Mouse (Mus musculus) erythroid progenitor cell, adult 5-6 weeks (primary cell): ENCODE data around the gene Sgf29. TPM values are rescaled to one million over a fixed set of nuclear protein-coding genes. Genes with fewer than 3 reads are reported as not detected.

Source experiments
- ATAC-seq: replicated peaks from 2 replicates; pipeline ENCODE4 v1.8.0; 2016; ENCODE audit warnings: moderate number of reproducible peaks, mild to moderate bottlenecking, moderate TSS enrichment, inconsistent platforms; ENCODE audit not compliant: poor library complexity, low FRiP score, severe bottlenecking
- total RNA-seq, 2 experiments: library from RNA; stranded (forward) in 1 of 2; stranded (reverse) in 1 of 2; fragments of 150-400 nt in 1 of 2; fragments of 186-747, 209-891 nt in 1 of 2; gene quantifications; 2 replicates each; pipeline versions ENCODE4 v1.2.3 to v1.2.4; 2015 to 2017; ENCODE audit warnings: low replicate concordance in 2 of 2

The Sgf29 gene
- total RNA-seq, 2 experiments from 2014 or later, result 0.83 to 54.1 TPM

DNA sequence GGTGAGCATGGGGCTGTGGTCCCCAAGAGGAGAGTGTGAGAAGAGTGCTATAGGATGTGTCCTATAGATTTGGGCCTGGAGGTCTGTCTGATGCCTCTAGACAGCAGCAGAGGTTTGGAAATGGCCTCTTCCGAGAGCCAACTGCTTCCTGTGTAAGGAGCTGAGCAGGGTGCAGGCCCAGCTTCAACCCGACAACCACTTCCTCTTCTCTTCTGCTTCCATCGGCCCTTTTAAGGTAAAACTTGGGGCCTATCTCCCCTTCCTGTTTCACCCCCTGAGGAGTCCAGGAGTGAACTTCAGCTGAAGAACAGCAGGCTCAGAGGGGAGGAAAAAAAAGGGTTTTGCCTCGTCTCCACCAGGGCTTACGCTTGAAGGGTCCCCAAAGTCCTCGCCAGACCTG, 53.2 kb downstream of the Sgf29 start:
- no peak for ATAC-seq

DNA sequence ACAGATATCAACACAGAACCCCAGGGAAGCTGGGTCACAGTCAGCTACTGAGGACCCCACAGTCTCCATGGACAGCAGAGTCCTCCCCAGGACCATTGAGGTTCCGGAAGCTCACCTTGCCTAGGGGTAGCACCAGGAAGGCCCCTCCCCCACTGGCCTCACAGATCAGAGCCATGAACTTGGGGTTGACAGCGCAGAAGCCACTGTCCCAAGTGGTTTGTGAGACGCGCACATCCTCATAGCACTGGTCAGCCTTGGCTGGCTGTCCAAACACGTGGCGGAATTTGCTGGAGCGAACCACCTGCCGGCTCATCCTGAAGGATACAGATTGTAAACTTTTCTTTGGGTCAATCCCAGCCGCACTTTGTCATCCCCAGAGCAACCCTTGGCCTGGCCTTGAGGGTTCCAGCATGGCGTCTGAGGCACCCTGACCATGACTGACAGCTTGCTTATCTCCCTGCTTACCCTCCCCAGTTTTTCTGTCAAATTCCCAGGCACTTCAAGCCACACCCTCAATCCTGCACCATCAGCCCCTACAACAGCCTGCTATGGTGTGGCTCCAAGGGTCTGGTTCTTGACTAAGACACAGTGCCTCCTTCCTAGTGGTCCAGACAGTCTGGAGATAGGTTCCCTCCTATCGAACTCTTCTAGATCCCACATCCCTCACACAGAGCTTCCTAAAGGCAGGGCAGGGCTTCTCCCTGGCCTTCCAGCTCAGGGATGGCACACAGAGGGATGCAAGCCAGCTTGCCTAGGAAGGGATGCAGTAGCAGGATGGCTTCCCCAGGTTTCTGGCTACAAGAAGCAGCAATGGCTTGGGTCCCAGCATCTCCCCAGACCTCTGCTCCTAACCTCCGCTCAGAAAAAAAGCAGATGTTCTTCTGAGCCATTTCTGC, 54.0 kb downstream of the Sgf29 start:
- ATAC-seq, result no peak

- ATAC-seq, result no peak
These were observed 54.6 kb downstream of the Sgf29 start for GRCm38 (mm10) chr7:126703757-126704077.

GRCm38 (mm10) chr7:126704121-126704980, 55.2 kb downstream of the Sgf29 start:
- ATAC-seq, result no peak

DNA sequence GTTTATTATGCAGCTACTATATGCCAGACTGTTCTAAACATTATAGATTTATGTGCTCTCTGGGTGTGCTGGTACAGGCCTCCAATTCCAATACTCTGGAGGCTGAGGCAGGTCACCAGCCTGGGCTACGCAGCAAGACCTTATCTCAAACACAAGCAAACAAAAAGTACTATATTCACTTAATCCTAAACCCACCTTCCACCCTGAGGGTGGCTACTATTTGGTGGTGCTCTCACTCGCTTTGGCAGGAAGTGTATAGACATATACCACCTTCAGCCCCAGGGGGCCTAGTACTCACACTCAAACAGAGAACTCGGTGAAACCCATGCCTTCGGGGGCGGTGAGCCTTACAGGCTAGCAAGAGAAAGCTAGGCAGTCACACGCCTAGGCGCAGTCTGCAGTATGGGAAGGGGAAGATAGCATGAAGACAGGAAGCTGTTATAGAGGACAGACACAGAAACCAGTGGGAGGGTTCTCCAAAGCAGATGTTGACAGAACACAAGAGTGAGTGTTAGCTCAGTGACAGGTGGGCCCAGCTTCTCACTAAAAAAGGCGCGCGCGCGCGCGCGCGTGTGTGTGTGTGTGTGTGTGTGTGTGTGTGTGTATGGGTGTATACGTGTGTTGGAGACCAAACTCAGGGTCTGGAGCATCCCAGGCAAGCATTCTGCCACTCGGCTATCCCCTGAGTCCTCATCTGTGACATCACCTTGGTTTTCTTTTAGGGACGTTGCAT, 58.5 kb downstream of the Sgf29 start, which contains the start of gene Coro1a:
Gene Coro1a, minus strand, starts transcription at position 346 of the 733 bp plus-strand sequence.
- no peak for ATAC-seq

GRCm38 (mm10) chr7:126708175-126708952, 59.3 kb downstream of the Sgf29 start:
- no peak for ATAC-seq

GRCm38 (mm10) chr7:126710266-126710665, 61.2 kb downstream of the Sgf29 start:
- no peak for ATAC-seq

DNA sequence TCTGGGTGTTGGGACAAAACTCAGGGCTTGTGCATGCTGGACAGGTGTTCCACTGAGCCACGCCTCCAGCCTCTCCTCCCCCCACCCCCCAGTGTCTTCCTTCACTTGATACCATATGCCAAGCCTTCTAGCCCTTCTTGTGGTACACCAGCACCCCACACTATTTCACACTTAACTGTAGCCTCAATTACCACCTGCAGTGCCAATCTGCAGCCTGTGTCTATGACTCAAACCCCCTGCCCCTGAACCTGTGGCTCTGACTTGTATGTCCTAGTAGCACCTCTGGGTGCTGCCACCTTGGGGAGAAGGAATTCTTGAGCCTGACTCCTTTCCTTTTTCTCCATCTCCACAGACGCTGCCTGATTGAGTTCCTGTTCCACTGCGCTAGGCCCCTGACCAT, 62.8 kb downstream of the Sgf29 start:
- no peak for ATAC-seq

- no peak for ATAC-seq
These were observed 66.6 kb downstream of the Sgf29 start for GRCm38 (mm10) chr7:126715679-126716078.

DNA sequence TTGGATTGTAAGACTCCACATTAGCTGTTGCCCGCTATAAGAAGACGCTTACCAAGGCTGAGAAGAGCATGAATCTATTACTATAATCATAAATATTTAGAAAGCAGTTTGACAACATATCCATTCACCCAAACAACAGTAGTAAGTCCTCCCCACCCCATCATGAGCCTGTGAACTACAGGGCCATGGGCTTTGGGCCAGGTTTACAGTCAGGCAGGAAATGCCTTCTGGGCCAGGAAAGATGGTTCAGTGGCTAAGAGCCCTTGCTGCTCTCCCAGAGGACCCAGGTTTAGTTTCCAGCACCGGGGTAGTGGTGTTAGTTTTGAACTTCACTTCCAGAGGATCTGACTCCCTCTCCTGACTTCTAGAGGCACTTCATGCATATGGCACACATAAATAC, 68.5 kb downstream of the Sgf29 start:
- no peak for ATAC-seq

DNA sequence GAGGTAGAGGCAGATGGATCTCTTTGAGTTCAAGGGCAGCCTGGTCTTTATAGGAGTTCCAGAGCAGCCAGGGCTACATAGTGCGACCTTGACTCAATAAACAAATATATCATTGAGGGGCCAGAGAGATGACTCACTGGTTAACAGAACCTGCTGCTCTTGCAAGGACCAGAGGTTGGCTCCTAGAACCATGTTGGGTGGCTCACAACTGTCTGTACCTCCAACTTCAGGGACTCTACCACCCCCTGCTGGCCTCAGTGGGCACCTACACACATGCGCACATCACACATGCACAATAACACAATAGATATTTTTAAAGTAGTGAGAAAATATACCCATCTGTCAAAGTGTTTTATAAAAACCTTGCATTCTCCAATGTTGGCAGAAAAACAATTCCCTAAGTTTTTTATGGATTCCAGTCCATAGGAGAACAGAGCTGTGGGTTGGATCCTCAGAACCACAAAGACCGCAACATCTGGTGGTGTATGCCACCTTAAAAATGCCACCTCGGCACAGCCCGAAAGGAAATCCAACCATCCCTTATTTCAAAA, 69.8 kb downstream of the Sgf29 start:
- ATAC-seq, result 0 out of 2 replicates have a peak, but pooled peaks have one; percentile 48

GRCm38 (mm10) chr7:126721635-126722034, 72.5 kb downstream of the Sgf29 start:
- ATAC-seq, result no peak

Other genes starting within 250 kb of the Sgf29 start
- 18.4 and 35.2 TPM in 2 replicates for gene Cd19, start 234.4 kb upstream of the Sgf29 start, total RNA-seq (2015; ENCODE audit: low replicate concordance)
- 11.2 and 18.8 TPM in 2 replicates for gene Cd19, start 234.4 kb upstream of the Sgf29 start, total RNA-seq (2017; ENCODE audit: low replicate concordance)
- gene Rabep2, start 220.6 kb upstream of the Sgf29 start, total RNA-seq (2015; ENCODE audit: low replicate concordance), result 4.3 and 8.0 TPM in 2 replicates
- gene Rabep2, start 220.6 kb upstream of the Sgf29 start, total RNA-seq (2017; ENCODE audit: low replicate concordance), result 1.4 and 7.2 TPM in 2 replicates
- gene Atp2a1, start 186.2 kb upstream of the Sgf29 start, total RNA-seq (2015; ENCODE audit: low replicate concordance), result 2.2 TPM in 1 of 2 replicates, not detected in the other
- not detected in 2 replicates for gene Atp2a1, start 186.2 kb upstream of the Sgf29 start, total RNA-seq (2017; ENCODE audit: low replicate concordance)
- 4.7 and 12.6 TPM in 2 replicates for gene Sh2b1, start 173.9 kb upstream of the Sgf29 start, total RNA-seq (2015; ENCODE audit: low replicate concordance)
- 4.1 and 4.6 TPM in 2 replicates for gene Sh2b1, start 173.9 kb upstream of the Sgf29 start, total RNA-seq (2017; ENCODE audit: low replicate concordance)
- gene Tufm, start 161.9 kb upstream of the Sgf29 start, total RNA-seq (2015; ENCODE audit: low replicate concordance), result 23.8 and 28.1 TPM in 2 replicates
- gene Tufm, start 161.9 kb upstream of the Sgf29 start, total RNA-seq (2017; ENCODE audit: low replicate concordance), result 10.7 and 11.6 TPM in 2 replicates
- gene Atxn2l, start 145.9 kb upstream of the Sgf29 start, total RNA-seq (2015; ENCODE audit: low replicate concordance), result 94.7 and 95.1 TPM in 2 replicates
- 71.8 and 75.6 TPM in 2 replicates for gene Atxn2l, start 145.9 kb upstream of the Sgf29 start, total RNA-seq (2017; ENCODE audit: low replicate concordance)
- gene Eif3c, start 82.9 kb upstream of the Sgf29 start, total RNA-seq (2015; ENCODE audit: low replicate concordance), result 42.3 and 63.8 TPM in 2 replicates
- gene Eif3c, start 82.9 kb upstream of the Sgf29 start, total RNA-seq (2017; ENCODE audit: low replicate concordance), result 77.8 and 113 TPM in 2 replicates
- gene Apobr, start 64.4 kb upstream of the Sgf29 start, total RNA-seq (2015; ENCODE audit: low replicate concordance), result 5.9 and 12.3 TPM in 2 replicates
- gene Apobr, start 64.4 kb upstream of the Sgf29 start, total RNA-seq (2017; ENCODE audit: low replicate concordance), result 3.2 and 6.1 TPM in 2 replicates
- gene Cln3, start 63.5 kb upstream of the Sgf29 start, total RNA-seq (2015; ENCODE audit: low replicate concordance), result 2.9 and 17.2 TPM in 2 replicates
- gene Cln3, start 63.5 kb upstream of the Sgf29 start, total RNA-seq (2017; ENCODE audit: low replicate concordance), result 1.9 and 3.9 TPM in 2 replicates
- 1.3 TPM in 1 of 2 replicates, not detected in the other for gene Il27, start 54.4 kb upstream of the Sgf29 start, total RNA-seq (2015; ENCODE audit: low replicate concordance)
- gene Il27, start 54.4 kb upstream of the Sgf29 start, total RNA-seq (2017; ENCODE audit: low replicate concordance), result not detected in 2 replicates
- 2.5 TPM in 1 of 2 replicates, not detected in the other for gene Nupr1, start 18.4 kb upstream of the Sgf29 start, total RNA-seq (2015; ENCODE audit: low replicate concordance)
- gene Nupr1, start 18.4 kb upstream of the Sgf29 start, total RNA-seq (2017; ENCODE audit: low replicate concordance), result 1.2 and 15.8 TPM in 2 replicates
- 4.0 TPM in 1 of 2 replicates, not detected in the other for gene Sult1a1, start 27.1 kb downstream of the Sgf29 start, total RNA-seq (2015; ENCODE audit: low replicate concordance)
- 6.4 TPM in 1 of 2 replicates, not detected in the other for gene Sult1a1, start 27.1 kb downstream of the Sgf29 start, total RNA-seq (2017; ENCODE audit: low replicate concordance)
- gene Bola2, start 46.1 kb downstream of the Sgf29 start, total RNA-seq (2015; ENCODE audit: low replicate concordance), result 9.2 and 21.3 TPM in 2 replicates
- 5.1 and 46.8 TPM in 2 replicates for gene Bola2, start 46.1 kb downstream of the Sgf29 start, total RNA-seq (2017; ENCODE audit: low replicate concordance)
- 0.84 and 1.4 TPM in 2 replicates for gene Slx1b, start 46.5 kb downstream of the Sgf29 start, total RNA-seq (2015; ENCODE audit: low replicate concordance)
- gene Slx1b, start 46.5 kb downstream of the Sgf29 start, total RNA-seq (2017; ENCODE audit: low replicate concordance), result 1.9 and 3.2 TPM in 2 replicates
- gene Coro1a, start 58.5 kb downstream of the Sgf29 start, total RNA-seq (2015; ENCODE audit: low replicate concordance), result 103 and 171 TPM in 2 replicates
- 101 and 106 TPM in 2 replicates for gene Coro1a, start 58.5 kb downstream of the Sgf29 start, total RNA-seq (2017; ENCODE audit: low replicate concordance)
- gene Mapk3, start 110.3 kb downstream of the Sgf29 start, total RNA-seq (2015; ENCODE audit: low replicate concordance), result 46.5 and 49.0 TPM in 2 replicates
- gene Mapk3, start 110.3 kb downstream of the Sgf29 start, total RNA-seq (2017; ENCODE audit: low replicate concordance), result 18.6 and 19.3 TPM in 2 replicates
- gene Gdpd3, start 117.0 kb downstream of the Sgf29 start, total RNA-seq (2015; ENCODE audit: low replicate concordance), result 9.2 and 11.9 TPM in 2 replicates
- 8.1 TPM in 1 of 2 replicates, not detected in the other for gene Gdpd3, start 117.0 kb downstream of the Sgf29 start, total RNA-seq (2017; ENCODE audit: low replicate concordance)
- gene Ypel3, start 127.6 kb downstream of the Sgf29 start, total RNA-seq (2015; ENCODE audit: low replicate concordance), result 182 and 256 TPM in 2 replicates
- 61.6 and 74.1 TPM in 2 replicates for gene Ypel3, start 127.6 kb downstream of the Sgf29 start, total RNA-seq (2017; ENCODE audit: low replicate concordance)
- 2.1 and 4.3 TPM in 2 replicates for gene Tbx6, start 132.2 kb downstream of the Sgf29 start, total RNA-seq (2015; ENCODE audit: low replicate concordance)
- 2.6 and 2.7 TPM in 2 replicates for gene Tbx6, start 132.2 kb downstream of the Sgf29 start, total RNA-seq (2017; ENCODE audit: low replicate concordance)
- 63.7 and 105 TPM in 2 replicates for gene Ppp4c, start 143.2 kb downstream of the Sgf29 start, total RNA-seq (2015; ENCODE audit: low replicate concordance)
- 52.8 and 67.6 TPM in 2 replicates for gene Ppp4c, start 143.2 kb downstream of the Sgf29 start, total RNA-seq (2017; ENCODE audit: low replicate concordance)
- gene Fam57b, start 148.4 kb downstream of the Sgf29 start, total RNA-seq (2015; ENCODE audit: low replicate concordance), result not detected in 2 replicates
- gene Fam57b, start 148.4 kb downstream of the Sgf29 start, total RNA-seq (2017; ENCODE audit: low replicate concordance), result not detected in 2 replicates
- gene 4930451I11Rik, start 182.3 kb downstream of the Sgf29 start, total RNA-seq (2015; ENCODE audit: low replicate concordance), result not detected in 2 replicates
- gene 4930451I11Rik, start 182.3 kb downstream of the Sgf29 start, total RNA-seq (2017; ENCODE audit: low replicate concordance), result not detected in 2 replicates
- not detected in 2 replicates for gene Doc2a, start 198.1 kb downstream of the Sgf29 start, total RNA-seq (2015; ENCODE audit: low replicate concordance)
- gene Doc2a, start 198.1 kb downstream of the Sgf29 start, total RNA-seq (2017; ENCODE audit: low replicate concordance), result not detected in 2 replicates
- gene Hirip3, start 212.7 kb downstream of the Sgf29 start, total RNA-seq (2015; ENCODE audit: low replicate concordance), result 50.8 and 63.3 TPM in 2 replicates
- 193 and 296 TPM in 2 replicates for gene Hirip3, start 212.7 kb downstream of the Sgf29 start, total RNA-seq (2017; ENCODE audit: low replicate concordance)
- gene Ino80e, start 213.1 kb downstream of the Sgf29 start, total RNA-seq (2015; ENCODE audit: low replicate concordance), result 19.1 and 20.1 TPM in 2 replicates
- gene Ino80e, start 213.1 kb downstream of the Sgf29 start, total RNA-seq (2017; ENCODE audit: low replicate concordance), result 20.2 and 30.4 TPM in 2 replicates
- gene Taok2, start 235.4 kb downstream of the Sgf29 start, total RNA-seq (2015; ENCODE audit: low replicate concordance), result 23.1 and 38.2 TPM in 2 replicates
- 65.6 and 76.2 TPM in 2 replicates for gene Taok2, start 235.4 kb downstream of the Sgf29 start, total RNA-seq (2017; ENCODE audit: low replicate concordance)